Mouse (Mus musculus): ENCODE data around the gene Mrps6. TPM values are rescaled to one million over a fixed set of nuclear protein-coding genes. Genes with fewer than 3 reads are reported as not detected.

Gene Mrps6
- polyA plus RNA-seq, 1 experiment from 2014 or later = 128 TPM

- no peak overlapping the region for H3K27ac ChIP-seq (ENCODE audit: low read length)
- H3K4me1 ChIP-seq (ENCODE audit: control insufficient read depth, insufficient read depth, low read length) = no peaks in the 10 kb centered on the region
- no peak for ATAC-seq (replicated peaks; ENCODE audit: extremely low read depth, insufficient read depth, low FRiP score)
- H3K4me2 ChIP-seq (ENCODE audit: low read depth, low read length) = no peak overlapping the region
- peaks cover 8% of the 10 kb centered on the region for H3K9me3 ChIP-seq (replicated peaks; ENCODE audit: control insufficient read depth, low read length)
- no peaks in the 10 kb centered on the region for H3K27me3 ChIP-seq (ENCODE audit: control insufficient read depth, insufficient read depth, low read length)
- H3K36me3 ChIP-seq (ENCODE audit: control insufficient read depth, insufficient read depth) = no peaks in the 10 kb centered on the region
- H3K9ac ChIP-seq (ENCODE audit: low read length) = no peak overlapping the region
- 63% methylated on average over 5 of the region's 5 CpGs for WGBS
- no peak overlapping the region for H3K4me3 ChIP-seq (ENCODE audit: low read length)
These were observed 69.6 kb downstream of the Mrps6 start for GRCm38 (mm10) chr16:92127666-92128065.

- Histone ChIP-seq H3K36me3 (ENCODE audit: control insufficient read depth, insufficient read depth) (no peaks in the 10 kb centered on the region), H3K9ac (ENCODE audit: low read length) (no peak overlapping the region), H3K27ac (ENCODE audit: low read length) (no peak overlapping the region), H3K4me1 (ENCODE audit: control insufficient read depth, insufficient read depth, low read length) (no peaks in the 10 kb centered on the region), H3K4me2 (ENCODE audit: low read depth, low read length) (no peak overlapping the region), H3K9me3 (replicated peaks; ENCODE audit: control insufficient read depth, low read length) (peaks cover 2% of the 10 kb centered on the region), H3K27me3 (ENCODE audit: control insufficient read depth, insufficient read depth, low read length) (no peaks in the 10 kb centered on the region), H3K4me3 (ENCODE audit: low read length) (no peak overlapping the region)
- ATAC-seq (replicated peaks; ENCODE audit: extremely low read depth, insufficient read depth, low FRiP score) = no peak
- 87% methylated on average over 8 of the region's 8 CpGs for WGBS
These were observed 71.8 kb downstream of the Mrps6 start for GRCm38 (mm10) chr16:92129843-92130242.

DNA sequence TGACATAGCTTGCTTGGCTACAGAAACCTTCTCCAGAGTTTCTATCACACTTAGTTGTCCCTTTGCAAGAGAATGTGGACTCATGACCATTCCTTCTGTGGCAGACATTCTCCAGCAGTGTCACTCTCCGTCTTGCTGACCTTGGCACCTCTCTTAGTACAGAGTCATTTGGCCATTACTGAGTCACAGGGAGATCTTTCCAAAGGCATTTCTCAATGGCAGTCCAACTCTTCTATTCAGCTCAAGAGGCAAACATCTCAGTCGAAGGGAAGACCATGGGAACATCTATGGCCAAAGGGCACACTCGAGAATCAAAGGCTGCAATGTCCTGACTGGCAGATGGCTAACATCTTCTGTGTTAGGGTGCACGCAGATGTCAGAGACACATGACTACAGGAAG lies 74.4 kb downstream of the Mrps6 start:
- no peak for ATAC-seq (replicated peaks; ENCODE audit: extremely low read depth, insufficient read depth, low FRiP score)
- no peak overlapping the region for H3K27ac ChIP-seq (ENCODE audit: low read length)
- H3K9me3 ChIP-seq (replicated peaks; ENCODE audit: control insufficient read depth, low read length) = no peaks in the 10 kb centered on the region
- H3K27me3 ChIP-seq (ENCODE audit: control insufficient read depth, insufficient read depth, low read length) = no peaks in the 10 kb centered on the region
- 76% methylated on average over 4 of the region's 4 CpGs for WGBS
- no peaks in the 10 kb centered on the region for H3K36me3 ChIP-seq (ENCODE audit: control insufficient read depth, insufficient read depth)
- H3K4me1 ChIP-seq (ENCODE audit: control insufficient read depth, insufficient read depth, low read length) = no peaks in the 10 kb centered on the region
- H3K4me2 ChIP-seq (ENCODE audit: low read depth, low read length) = no peak overlapping the region
- no peak overlapping the region for H3K9ac ChIP-seq (ENCODE audit: low read length)
- H3K4me3 ChIP-seq (ENCODE audit: low read length) = no peak overlapping the region

GRCm38 (mm10) chr16:92134148-92134764 lies 76.2 kb downstream of the Mrps6 start:
- Histone ChIP-seq H3K9ac (ENCODE audit: low read length) (no peak overlapping the region), H3K36me3 (ENCODE audit: control insufficient read depth, insufficient read depth) (no peaks in the 10 kb centered on the region), H3K4me2 (ENCODE audit: low read depth, low read length) (no peak overlapping the region), H3K27ac (ENCODE audit: low read length) (no peak overlapping the region), H3K9me3 (replicated peaks; ENCODE audit: control insufficient read depth, low read length) (no peaks in the 10 kb centered on the region), H3K4me1 (ENCODE audit: control insufficient read depth, insufficient read depth, low read length) (no peaks in the 10 kb centered on the region), H3K4me3 (ENCODE audit: low read length) (no peak overlapping the region), H3K27me3 (ENCODE audit: control insufficient read depth, insufficient read depth, low read length) (no peaks in the 10 kb centered on the region)
- ATAC-seq (replicated peaks; ENCODE audit: extremely low read depth, insufficient read depth, low FRiP score) = no peak
- 85% methylated on average over 11 of the region's 11 CpGs for WGBS

GRCm38 (mm10) chr16:92136275-92136674 lies 78.2 kb downstream of the Mrps6 start:
- no peak overlapping the region for H3K9ac ChIP-seq (ENCODE audit: low read length)
- H3K4me3 ChIP-seq (ENCODE audit: low read length) = no peak overlapping the region
- no peak overlapping the region for H3K4me2 ChIP-seq (ENCODE audit: low read depth, low read length)
- ATAC-seq (replicated peaks; ENCODE audit: extremely low read depth, insufficient read depth, low FRiP score) = no peak
- no peaks in the 10 kb centered on the region for H3K4me1 ChIP-seq (ENCODE audit: control insufficient read depth, insufficient read depth, low read length)
- WGBS = 87% methylated on average over 15 of the region's 15 CpGs
- H3K9me3 ChIP-seq (replicated peaks; ENCODE audit: control insufficient read depth, low read length) = no peaks in the 10 kb centered on the region
- no peak overlapping the region for H3K27ac ChIP-seq (ENCODE audit: low read length)
- H3K36me3 ChIP-seq (ENCODE audit: control insufficient read depth, insufficient read depth) = no peaks in the 10 kb centered on the region
- no peaks in the 10 kb centered on the region for H3K27me3 ChIP-seq (ENCODE audit: control insufficient read depth, insufficient read depth, low read length)

DNA sequence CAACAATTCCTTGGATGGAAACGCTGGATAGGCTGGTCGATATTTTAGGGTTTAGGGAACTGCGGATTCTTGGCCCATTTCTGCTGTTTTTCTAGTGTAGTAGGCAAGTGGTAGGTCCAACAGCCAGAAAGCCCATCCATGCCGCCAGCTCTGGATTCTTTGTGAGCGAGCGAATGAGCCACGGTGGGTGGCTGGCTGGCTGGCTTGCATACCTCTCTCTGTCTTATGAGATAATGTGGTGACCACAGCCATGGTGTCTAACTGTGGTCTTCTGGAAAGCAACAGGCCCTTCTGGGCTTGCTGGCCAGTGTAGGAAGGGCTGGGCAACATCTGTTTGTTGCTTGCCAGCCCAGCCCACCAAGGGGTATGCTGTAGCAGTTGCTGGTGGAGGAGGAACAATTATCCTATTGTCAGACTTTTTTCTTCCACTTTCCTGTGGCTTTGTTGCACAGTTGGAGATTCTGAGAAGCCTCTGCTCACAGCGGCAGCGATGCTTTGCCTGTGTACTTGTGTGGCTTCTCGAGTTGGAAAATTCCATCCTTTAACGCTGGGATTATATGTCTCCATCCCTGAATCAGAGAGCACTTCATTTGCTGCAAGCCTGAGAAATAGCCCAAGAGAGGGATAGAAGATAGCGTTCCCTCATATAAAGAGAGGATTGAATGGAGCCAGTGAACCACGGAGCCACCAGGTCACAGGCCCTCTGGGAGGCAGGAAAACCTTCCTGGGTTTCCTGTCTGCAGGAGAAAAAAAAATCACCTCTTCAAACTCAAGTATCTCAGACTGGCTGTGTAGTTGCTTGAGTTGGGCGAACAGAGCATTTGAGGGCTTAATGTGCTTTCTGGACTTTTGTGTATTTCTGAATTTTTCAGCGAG lies 81.6 kb downstream of the Mrps6 start:
- no peak for ATAC-seq (replicated peaks; ENCODE audit: extremely low read depth, insufficient read depth, low FRiP score)
- WGBS = 60% methylated on average over 15 of the region's 15 CpGs

GRCm38 (mm10) chr16:92140328-92140727 lies 82.3 kb downstream of the Mrps6 start:
- no peaks in the 10 kb centered on the region for H3K9me3 ChIP-seq (replicated peaks; ENCODE audit: control insufficient read depth, low read length)
- H3K9ac ChIP-seq (ENCODE audit: low read length) = no peak overlapping the region
- no peaks in the 10 kb centered on the region for H3K36me3 ChIP-seq (ENCODE audit: control insufficient read depth, insufficient read depth)
- WGBS = 74% methylated on average over 9 of the region's 9 CpGs
- ATAC-seq (replicated peaks; ENCODE audit: extremely low read depth, insufficient read depth, low FRiP score) = no peak
- no peak overlapping the region for H3K27ac ChIP-seq (ENCODE audit: low read length)
- no peaks in the 10 kb centered on the region for H3K27me3 ChIP-seq (ENCODE audit: control insufficient read depth, insufficient read depth, low read length)
- H3K4me2 ChIP-seq (ENCODE audit: low read depth, low read length) = no peak overlapping the region
- no peak overlapping the region for H3K4me3 ChIP-seq (ENCODE audit: low read length)
- no peaks in the 10 kb centered on the region for H3K4me1 ChIP-seq (ENCODE audit: control insufficient read depth, insufficient read depth, low read length)

More for the DNA sequence above, 81.6 kb downstream of the Mrps6 start:
- Histone ChIP-seq H3K9ac (ENCODE audit: low read length) (no peak overlapping the region), H3K27ac (ENCODE audit: low read length) (no peak overlapping the region), H3K9me3 (replicated peaks; ENCODE audit: control insufficient read depth, low read length) (no peaks in the 10 kb centered on the region), H3K4me3 (ENCODE audit: low read length) (no peak overlapping the region), H3K36me3 (ENCODE audit: control insufficient read depth, insufficient read depth) (no peaks in the 10 kb centered on the region), H3K4me2 (ENCODE audit: low read depth, low read length) (no peak overlapping the region), H3K27me3 (ENCODE audit: control insufficient read depth, insufficient read depth, low read length) (no peaks in the 10 kb centered on the region), H3K4me1 (ENCODE audit: control insufficient read depth, insufficient read depth, low read length) (no peaks in the 10 kb centered on the region)

DNA sequence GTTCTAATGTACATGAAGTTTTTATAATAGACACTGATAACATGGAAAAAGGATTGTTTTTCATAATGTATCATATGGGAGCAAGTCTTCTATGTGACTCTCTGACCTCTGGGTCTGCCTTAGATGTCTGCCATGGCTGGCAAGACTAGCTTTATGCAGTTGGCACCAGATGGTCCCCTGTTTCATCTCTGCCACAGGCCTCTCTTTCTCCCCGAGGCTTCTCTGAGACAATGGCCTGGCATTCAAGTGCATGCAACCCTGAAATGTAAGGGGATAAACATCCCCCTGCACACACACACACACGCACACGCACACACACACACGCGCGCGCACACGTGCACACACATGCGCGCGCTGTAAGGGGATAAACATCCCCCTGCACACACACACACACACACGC lies 83.0 kb downstream of the Mrps6 start:
- H3K4me2 ChIP-seq (ENCODE audit: low read depth, low read length) = no peak overlapping the region
- no peak overlapping the region for H3K4me3 ChIP-seq (ENCODE audit: low read length)
- no peaks in the 10 kb centered on the region for H3K36me3 ChIP-seq (ENCODE audit: control insufficient read depth, insufficient read depth)
- no peak overlapping the region for H3K27ac ChIP-seq (ENCODE audit: low read length)
- no peaks in the 10 kb centered on the region for H3K9me3 ChIP-seq (replicated peaks; ENCODE audit: control insufficient read depth, low read length)
- no peaks in the 10 kb centered on the region for H3K4me1 ChIP-seq (ENCODE audit: control insufficient read depth, insufficient read depth, low read length)
- 97% methylated on average over 12 of the region's 12 CpGs for WGBS
- H3K9ac ChIP-seq (ENCODE audit: low read length) = no peak overlapping the region
- ATAC-seq (replicated peaks; ENCODE audit: extremely low read depth, insufficient read depth, low FRiP score) = no peak
- H3K27me3 ChIP-seq (ENCODE audit: control insufficient read depth, insufficient read depth, low read length) = no peaks in the 10 kb centered on the region

GRCm38 (mm10) chr16:92142426-92143012 lies 84.4 kb downstream of the Mrps6 start:
- no peak overlapping the region for H3K9ac ChIP-seq (ENCODE audit: low read length)
- H3K4me2 ChIP-seq (ENCODE audit: low read depth, low read length) = no peak overlapping the region
- ATAC-seq (replicated peaks; ENCODE audit: extremely low read depth, insufficient read depth, low FRiP score) = no peak

More at GRCm38 (mm10) chr16:92142426-92143012, 84.4 kb downstream of the Mrps6 start:
- Histone ChIP-seq H3K27ac (ENCODE audit: low read length) (no peak overlapping the region), H3K9me3 (replicated peaks; ENCODE audit: control insufficient read depth, low read length) (no peaks in the 10 kb centered on the region), H3K4me3 (ENCODE audit: low read length) (no peak overlapping the region), H3K27me3 (ENCODE audit: control insufficient read depth, insufficient read depth, low read length) (no peaks in the 10 kb centered on the region), H3K36me3 (ENCODE audit: control insufficient read depth, insufficient read depth) (no peaks in the 10 kb centered on the region), H3K4me1 (ENCODE audit: control insufficient read depth, insufficient read depth, low read length) (no peaks in the 10 kb centered on the region)
- WGBS = 80% methylated on average over 9 of the region's 9 CpGs
